Mouse (Mus musculus): ENCODE results near the gene Abca12.

GRCm38 (mm10) chr1:71272550-71272949, 142.2 kb downstream of the Abca12 start:
- no peak for TF ChIP-seq GATA1 (IDR thresholded peaks at IDR 0.05; ENCODE audit: borderline replicate concordance, low read length)
- no peak for TF ChIP-seq FLI1 (IDR thresholded peaks at IDR 0.05; ENCODE audit: low read length)

Measured in megakaryocyte, embryonic 14.5 days (primary cell).